Mouse (Mus musculus) intestine, embryonic 16.5 days (tissue): Measurements from ENCODE around the gene Lrp5. TPM values are rescaled to one million over a fixed set of nuclear protein-coding genes. Genes with fewer than 3 reads are reported as not detected.

Experiments
- ATAC-seq: fragments of 200-750 bp; cut with Nextera tagmentation; 2 replicates; pipeline ENCODE4 v1.8.0; 2017; ENCODE audit warnings: moderate TSS enrichment, moderate library complexity
- H3K27ac ChIP-seq: fragments of 300-500 bp; sonication (generic); 2 replicates; pipeline ENCODE4 v1.5.1; 2014; ENCODE audit warnings: mild to moderate bottlenecking, low read length
- H3K27me3 ChIP-seq: fragments of 300-500 bp; sonication (generic); replicated peaks from 2 replicates; pipeline ENCODE4 v1.6.1; 2014; ENCODE audit warnings: low read length, control low read depth, mixed read lengths; ENCODE audit not compliant: control insufficient read depth, insufficient read depth
- H3K36me3 ChIP-seq: fragments of 300-500 bp; sonication (generic); 2 replicates; pipeline ENCODE4 v1.6.1; 2014; ENCODE audit warnings: low read length, control low read depth; ENCODE audit not compliant: control insufficient read depth, insufficient read depth
- H3K4me1 ChIP-seq: fragments of 300-500 bp; sonication (generic); 2 replicates; pipeline ENCODE4 v1.6.1; 2014; ENCODE audit warnings: low read length, control low read depth, mixed read lengths; ENCODE audit not compliant: control insufficient read depth, insufficient read depth
- H3K4me2 ChIP-seq: fragments of 300-500 bp; sonication (generic); 2 replicates; pipeline ENCODE4 v1.6.1; 2014; ENCODE audit warnings: low read depth, low read length, control low read depth
- H3K4me3 ChIP-seq: fragments of 300-500 bp; sonication (generic); 2 replicates; pipeline ENCODE4 v1.5.1; 2014; ENCODE audit warnings: mild to moderate bottlenecking, low read length
- H3K9ac ChIP-seq: fragments of 300-500 bp; sonication (generic); 2 replicates; pipeline ENCODE4 v1.6.1; 2014; ENCODE audit warnings: low read depth, low read length
- H3K9me3 ChIP-seq: fragments of 300-500 bp; sonication (generic); 2 replicates; pipeline ENCODE4 v1.6.1; 2016; ENCODE audit warnings: low read length, control low read depth; ENCODE audit not compliant: control insufficient read depth
- WGBS: fragments of 180-500 bp; shearing (Covaris S2); extraction: QIAGEN DNeasy Blood & Tissue Kit; methylation state at CpG from one replicate; pipeline ENCODE4 v1.1.7; 2014; 5-methylcytosine and 5-hydroxymethylcytosine counted together
- polyA plus RNA-seq: library from polyadenylated mRNA; unstranded; fragments of >200 nt; fragmentation: Nextera tagmentation; extraction: Ambion mirVana; gene quantifications from 2 replicates; pipeline ENCODE4 v1.2.1, GENCODE M21; 2015

Lrp5 gene
- polyA plus RNA-seq, 1 experiment from 2014 or later = 4.4 TPM

GRCm38 (mm10) chr19:3653508-3653907 lies 32.9 kb downstream of the Lrp5 start:
- Histone ChIP-seq H3K27me3 (no peaks in the 10 kb centered on the region), H3K27ac (0 out of 2 replicates have a peak overlapping the region, but pooled peaks have one; percentile 21), H3K4me3 (no peak overlapping the region), H3K4me2 (no peak overlapping the region), H3K9ac (no peak overlapping the region), H3K4me1 (0 out of 2 replicates have a peak, but pooled peaks cover 2% of the 10 kb centered on the region), H3K36me3 (peaks cover 27% of the 10 kb centered on the region), H3K9me3 (0 out of 2 replicates have a peak, but pooled peaks cover 6% of the 10 kb centered on the region)
- 79% methylated on average over 4 of the region's 4 CpGs for WGBS
- no peak for ATAC-seq

GRCm38 (mm10) chr19:3651989-3652388 lies 34.4 kb downstream of the Lrp5 start:
- H3K4me1 ChIP-seq = 0 out of 2 replicates have a peak, but pooled peaks cover 4% of the 10 kb centered on the region
- no peak overlapping the region for H3K4me2 ChIP-seq
- peaks cover 23% of the 10 kb centered on the region for H3K36me3 ChIP-seq
- WGBS = 96% methylated on average over 13 of the region's 13 CpGs
- 0 out of 2 replicates have a peak, but pooled peaks cover 6% of the 10 kb centered on the region for H3K9me3 ChIP-seq
- H3K27ac ChIP-seq = no peak overlapping the region
- H3K9ac ChIP-seq = no peak overlapping the region
- ATAC-seq = no peak
- H3K4me3 ChIP-seq = no peak overlapping the region
- no peaks in the 10 kb centered on the region for H3K27me3 ChIP-seq

- peaks cover 25% of the 10 kb centered on the region for H3K36me3 ChIP-seq
- WGBS = 97% methylated on average over 3 of the region's 3 CpGs
Observed at GRCm38 (mm10) chr19:3651220-3651619, 35.1 kb downstream of the Lrp5 start.

GRCm38 (mm10) chr19:3650448-3650847 lies 35.9 kb downstream of the Lrp5 start:
- Histone ChIP-seq H3K9ac (no peak overlapping the region), H3K27me3 (no peaks in the 10 kb centered on the region), H3K4me3 (no peak overlapping the region), H3K36me3 (peaks cover 25% of the 10 kb centered on the region), H3K4me2 (no peak overlapping the region), H3K4me1 (peaks cover 8% of the 10 kb centered on the region; the same call in 1 of the 2 replicates), H3K9me3 (0 out of 2 replicates have a peak, but pooled peaks cover 6% of the 10 kb centered on the region), H3K27ac (no peak overlapping the region)
- WGBS = 86% methylated on average over 3 of the region's 3 CpGs
- no peak for ATAC-seq

More at GRCm38 (mm10) chr19:3651220-3651619, 35.1 kb downstream of the Lrp5 start:
- no peaks in the 10 kb centered on the region for H3K27me3 ChIP-seq
- no peak overlapping the region for H3K9ac ChIP-seq
- H3K4me1 ChIP-seq = 0 out of 2 replicates have a peak, but pooled peaks cover 4% of the 10 kb centered on the region
- H3K4me3 ChIP-seq = no peak overlapping the region
- no peak overlapping the region for H3K27ac ChIP-seq
- ATAC-seq = no peak
- H3K9me3 ChIP-seq = 0 out of 2 replicates have a peak, but pooled peaks cover 6% of the 10 kb centered on the region
- no peak overlapping the region for H3K4me2 ChIP-seq

GRCm38 (mm10) chr19:3648830-3649450 lies 37.4 kb downstream of the Lrp5 start:
- Histone ChIP-seq H3K36me3 (peaks cover 28% of the 10 kb centered on the region), H3K27me3 (no peaks in the 10 kb centered on the region), H3K4me3 (no peak overlapping the region), H3K4me1 (peaks cover 10% of the 10 kb centered on the region; the same call in 1 of the 2 replicates), H3K9ac (no peak overlapping the region), H3K9me3 (0 out of 2 replicates have a peak, but pooled peaks cover 6% of the 10 kb centered on the region), H3K27ac (no peak overlapping the region), H3K4me2 (no peak overlapping the region)
- 73% methylated on average over 11 of the region's 11 CpGs for WGBS
- no peak for ATAC-seq

- H3K9ac ChIP-seq = no peak overlapping the region
- H3K36me3 ChIP-seq = peaks cover 32% of the 10 kb centered on the region
Observed at GRCm38 (mm10) chr19:3647999-3648398, 38.4 kb downstream of the Lrp5 start.

GRCm38 (mm10) chr19:3645813-3646212 lies 40.6 kb downstream of the Lrp5 start:
- no peaks in the 10 kb centered on the region for H3K9me3 ChIP-seq
- H3K4me3 ChIP-seq = no peak overlapping the region
- peak overlapping the region; percentile 45; the same call in 1 of the 2 replicates for H3K27ac ChIP-seq
- WGBS = 80% methylated on average over 3 of the region's 3 CpGs
- no peak overlapping the region for H3K4me2 ChIP-seq
- ATAC-seq = peak; percentile 54; the same call in 1 of the 2 replicates
- no peaks in the 10 kb centered on the region for H3K27me3 ChIP-seq
- no peak overlapping the region for H3K9ac ChIP-seq
- peaks cover 21% of the 10 kb centered on the region; the same call in 1 of the 2 replicates for H3K36me3 ChIP-seq
- peaks cover 19% of the 10 kb centered on the region for H3K4me1 ChIP-seq

More at GRCm38 (mm10) chr19:3647999-3648398, 38.4 kb downstream of the Lrp5 start:
- Histone ChIP-seq H3K9me3 (0 out of 2 replicates have a peak, but pooled peaks cover 6% of the 10 kb centered on the region), H3K4me2 (no peak overlapping the region), H3K4me3 (no peak overlapping the region), H3K4me1 (peaks cover 10% of the 10 kb centered on the region; the same call in 1 of the 2 replicates), H3K27me3 (no peaks in the 10 kb centered on the region), H3K27ac (no peak overlapping the region)
- ATAC-seq = no peak
- WGBS = 92% methylated on average over 3 of the region's 3 CpGs

- H3K27ac ChIP-seq = peak overlapping the region; percentile 28; the same call in 1 of the 2 replicates
Observed at GRCm38 (mm10) chr19:3645318-3645717, 41.0 kb downstream of the Lrp5 start.

GRCm38 (mm10) chr19:3639561-3639960 lies 46.8 kb downstream of the Lrp5 start:
- Histone ChIP-seq H3K4me2 (no peak overlapping the region), H3K27ac (no peak overlapping the region), H3K4me3 (no peak overlapping the region), H3K27me3 (no peaks in the 10 kb centered on the region), H3K9ac (no peak overlapping the region), H3K36me3 (0 out of 2 replicates have a peak, but pooled peaks cover 7% of the 10 kb centered on the region), H3K4me1 (peaks cover 31% of the 10 kb centered on the region), H3K9me3 (no peaks in the 10 kb centered on the region)
- WGBS = 85% methylated on average over 7 of the region's 7 CpGs
- no peak for ATAC-seq

More at GRCm38 (mm10) chr19:3645318-3645717, 41.0 kb downstream of the Lrp5 start:
- Histone ChIP-seq H3K36me3 (peaks cover 21% of the 10 kb centered on the region; the same call in 1 of the 2 replicates), H3K9me3 (no peaks in the 10 kb centered on the region), H3K4me3 (no peak overlapping the region), H3K4me1 (peaks cover 19% of the 10 kb centered on the region), H3K9ac (no peak overlapping the region), H3K27me3 (no peaks in the 10 kb centered on the region), H3K4me2 (no peak overlapping the region)
- WGBS = 71% methylated on average over 4 of the region's 4 CpGs
- ATAC-seq = no peak
